Mouse (Mus musculus): Measurements from ENCODE around the gene Zkscan7.

Zkscan7 gene

DNA sequence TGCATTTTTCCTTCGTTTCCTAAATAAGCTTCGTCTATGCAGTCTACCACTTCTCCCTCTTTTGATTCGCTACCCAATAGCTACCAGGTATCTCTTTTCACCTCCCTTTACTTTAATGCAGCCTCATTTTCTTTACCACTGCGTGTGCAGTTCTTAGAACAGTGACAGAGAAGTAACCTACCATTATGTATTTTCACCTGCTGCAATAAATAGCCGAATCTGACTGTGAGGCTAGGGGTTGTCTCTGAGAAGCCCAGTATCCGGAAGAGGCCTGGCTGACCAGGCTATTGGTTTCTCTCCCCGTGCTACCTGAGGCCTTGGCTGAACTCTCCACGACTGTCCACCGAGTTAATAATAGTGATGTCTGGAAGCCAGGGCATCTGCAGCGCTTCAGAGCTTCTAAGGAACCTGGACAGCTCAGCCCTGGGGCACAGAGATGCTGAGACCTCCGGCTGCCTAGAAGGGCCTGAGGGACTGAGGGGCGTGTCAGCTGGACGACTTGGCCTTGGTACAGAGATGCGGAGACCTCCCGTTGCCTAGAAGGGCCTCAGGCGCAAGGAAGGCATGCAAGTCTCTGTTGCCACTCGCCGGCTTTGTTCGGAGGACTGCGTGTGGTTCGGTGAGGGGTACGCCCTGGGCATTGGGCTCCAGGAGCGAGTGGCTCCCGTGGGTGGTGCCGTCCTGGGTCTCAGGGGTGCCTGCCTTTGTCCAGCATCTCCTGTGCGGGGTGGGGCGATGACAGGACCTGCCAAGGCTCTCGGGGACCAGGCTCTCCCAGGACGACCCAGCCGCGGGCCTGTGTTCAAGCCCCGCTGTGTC lies 17.4 kb downstream of the Zkscan7 start:
- in situ Hi-C loops (cut with MboI): no loop called here

DNA sequence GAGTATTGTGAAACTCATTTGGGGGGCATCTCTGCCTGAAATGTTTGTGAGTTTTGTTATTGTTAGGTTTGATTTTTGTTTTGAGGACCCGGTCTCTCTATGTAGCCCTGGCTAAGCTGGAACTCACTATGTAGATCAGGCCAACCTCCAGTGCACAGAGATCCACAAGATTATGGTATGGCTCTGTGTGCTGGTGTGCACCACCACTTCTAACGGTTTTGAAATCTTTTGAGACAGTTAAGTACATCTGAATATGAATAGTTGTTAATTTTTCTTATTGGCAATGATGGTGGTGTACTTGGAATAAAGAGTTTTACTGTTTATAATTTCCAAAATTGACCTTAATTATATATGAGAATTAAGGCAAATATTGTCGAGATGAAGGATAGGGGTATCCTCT lies 37.0 kb downstream of the Zkscan7 start:
- in situ Hi-C loops (cut with MboI): no loop called here

DNA sequence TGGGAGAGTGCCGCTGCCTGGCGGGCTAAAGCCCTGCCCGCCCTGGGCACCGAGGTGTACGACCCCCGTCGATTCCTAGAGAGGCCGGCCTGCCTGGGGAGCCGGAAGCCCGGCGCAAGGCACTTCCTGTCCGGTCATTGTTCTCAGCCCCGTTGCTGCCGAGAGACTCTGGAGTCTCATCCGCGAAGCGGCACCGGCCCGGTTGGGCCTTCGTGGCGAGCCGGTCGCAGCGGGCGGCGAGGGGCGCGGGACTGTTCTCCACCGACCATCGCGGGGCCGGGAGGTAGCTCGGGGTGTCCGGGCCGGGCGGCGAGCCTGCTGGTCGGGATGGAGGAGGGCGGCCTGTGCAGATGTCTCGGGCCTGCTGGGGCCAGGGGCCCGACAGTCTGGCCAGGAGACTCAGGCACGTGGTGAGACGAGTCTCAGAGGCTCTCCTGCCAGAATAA lies 37.5 kb downstream of the Zkscan7 start, which contains the start of gene Zfp105:
TSS of gene Zfp105 (plus strand) at position 137 of the 446 bp plus-strand sequence.
- in situ Hi-C loops (cut with MboI): no loop called here

DNA sequence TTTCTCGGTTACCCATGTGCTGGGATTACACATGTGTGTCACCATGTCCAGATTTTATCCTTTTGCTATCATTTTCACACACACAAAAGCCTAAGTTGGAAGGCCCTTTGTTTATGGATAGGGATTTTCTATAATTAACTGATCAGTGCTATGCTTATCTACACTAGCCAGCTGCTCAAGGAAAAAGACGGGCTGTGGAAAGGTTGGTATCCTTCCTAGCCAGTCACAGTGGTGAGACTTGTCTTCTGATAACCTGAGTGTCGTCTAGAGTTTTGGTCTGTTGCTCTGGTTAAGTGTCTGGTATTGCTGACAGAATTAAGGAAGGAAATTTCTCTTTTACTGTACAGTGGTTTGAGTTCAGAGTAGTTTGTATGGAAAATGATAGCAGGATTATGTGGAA lies 43.4 kb downstream of the Zkscan7 start:
- in situ Hi-C loops (cut with MboI): no loop called here

Data from mature B cell (primary cell).